Mouse (Mus musculus) kidney, adult 9 months (tissue): ENCODE results near the gene Pum1.
A peak's percentile ranks its signal among the peaks of the same experiment; 100 is the strongest.
"Not testable (repeated sequence)": the region's sequence is repeated elsewhere in the genome, so short reads cannot be mapped to it uniquely, and the experiment has no call there.

Source experiments
- DNase-seq: peaks from one replicate; pipeline ENCODE4 v3.0.0; 2022

Pum1 gene

DNA sequence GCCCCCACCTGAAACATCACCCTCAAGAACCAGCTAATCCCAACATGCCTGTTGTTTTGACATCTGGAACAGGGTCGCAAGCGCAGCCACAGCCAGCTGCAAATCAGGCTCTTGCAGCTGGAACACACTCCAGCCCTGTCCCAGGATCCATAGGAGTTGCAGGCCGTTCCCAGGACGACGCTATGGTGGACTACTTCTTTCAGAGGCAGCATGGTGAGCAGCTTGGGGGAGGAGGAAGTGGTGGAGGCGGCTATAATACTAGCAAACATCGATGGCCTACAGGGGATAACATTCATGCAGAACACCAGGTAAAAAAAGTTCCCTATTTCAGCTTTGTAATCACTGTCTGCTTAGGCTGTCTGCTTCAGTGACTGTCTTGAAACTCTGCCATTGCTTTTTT lies 5.9 kb downstream of the Pum1 start:
- no peak for DNase-seq

DNA sequence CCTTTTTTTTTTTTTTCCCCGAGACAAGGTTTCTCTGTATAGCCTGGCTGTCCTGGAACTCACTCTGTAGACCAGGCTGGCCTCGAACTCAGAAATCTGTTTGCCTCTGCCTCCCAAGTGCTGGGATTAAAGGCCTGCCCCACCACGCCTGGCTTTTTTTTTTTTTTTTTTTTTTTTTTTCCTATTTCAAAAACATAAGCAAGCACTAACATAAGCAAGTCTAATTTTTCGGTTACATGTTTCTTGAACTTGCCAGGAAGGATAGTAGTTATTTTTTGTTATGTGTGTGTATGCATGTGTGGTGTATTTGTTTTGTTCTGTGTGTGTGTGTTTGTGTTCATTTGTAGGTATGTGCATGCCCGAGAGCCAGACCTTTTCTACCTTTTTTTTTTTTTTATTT lies 6.9 kb downstream of the Pum1 start:
- DNase-seq: not testable (repeated sequence)

DNA sequence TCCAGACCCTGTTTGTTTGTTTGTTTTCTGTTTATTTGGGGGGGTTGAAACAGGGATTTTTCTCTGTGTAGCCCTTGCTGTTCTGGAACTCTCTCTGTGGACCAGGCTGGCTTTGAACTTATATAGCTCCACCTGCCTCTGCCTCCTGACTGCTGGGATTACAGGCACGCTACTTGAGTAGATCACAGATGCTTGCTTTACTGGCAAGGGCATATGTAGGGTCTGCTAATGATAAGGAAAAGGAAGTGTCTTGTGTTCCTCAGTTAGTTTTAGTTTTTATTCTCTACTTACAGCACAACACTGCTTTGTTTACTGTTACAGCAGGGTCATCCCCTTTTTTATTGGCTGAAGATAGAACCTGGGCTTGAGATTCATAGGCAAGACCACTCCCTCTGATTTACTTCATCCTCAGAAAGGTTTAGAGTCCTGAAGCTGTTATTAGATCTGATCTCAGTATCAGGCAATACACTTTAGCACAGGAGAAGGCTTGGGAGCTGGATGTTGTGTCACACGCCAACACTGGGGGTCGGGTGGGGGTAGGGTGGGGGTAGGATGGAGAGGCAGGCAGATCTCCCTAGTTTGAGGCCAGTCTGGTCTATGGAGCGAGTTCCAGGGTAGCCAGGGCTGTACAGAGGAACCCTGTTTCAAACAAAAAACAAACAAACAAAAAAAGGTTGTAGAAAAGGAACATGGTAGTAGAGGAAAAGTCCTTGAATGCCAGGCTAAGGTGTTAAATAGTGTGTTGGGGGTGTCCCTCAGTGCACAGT lies 8.1 kb downstream of the Pum1 start:
- no peak for DNase-seq

DNA sequence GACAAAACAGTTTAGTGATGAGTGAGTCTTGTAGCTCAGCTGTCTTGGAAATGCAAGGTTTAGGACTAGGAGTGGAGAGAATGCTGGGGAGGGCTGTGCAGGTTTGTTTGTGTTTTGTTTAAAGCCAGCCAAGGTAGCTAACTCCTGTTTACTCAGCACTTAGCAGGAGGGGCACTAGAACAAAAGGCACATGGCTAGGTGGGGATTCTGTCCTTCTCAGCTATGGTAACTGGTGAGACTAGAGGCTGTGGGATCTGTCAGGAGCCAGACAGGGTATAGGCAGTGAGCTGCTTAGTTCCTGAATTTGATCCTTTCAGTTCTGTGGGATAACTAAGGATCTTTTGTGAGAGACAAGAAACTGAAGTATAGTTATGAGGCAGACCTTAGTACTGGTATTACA lies 9.0 kb downstream of the Pum1 start:
- DNase-seq: no peak

DNA sequence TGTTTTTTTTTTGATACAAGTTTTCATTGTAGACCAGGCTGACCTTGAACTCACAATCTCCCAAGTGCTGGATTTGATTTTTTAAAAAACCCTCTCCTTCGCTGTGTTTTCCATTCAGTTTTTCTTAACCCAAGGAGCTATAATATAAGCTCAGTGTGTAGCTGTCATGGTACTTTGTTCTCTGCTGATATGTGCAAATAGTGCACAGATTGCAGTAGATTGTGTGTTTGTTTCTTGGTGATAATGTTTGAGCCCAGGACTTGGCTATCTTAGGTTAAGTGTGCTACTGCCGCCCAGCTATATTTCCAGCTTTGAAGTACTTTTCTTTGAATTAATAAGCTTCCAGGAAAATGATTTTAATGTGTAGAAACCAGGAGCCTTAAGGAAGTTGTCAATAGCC lies 13.6 kb downstream of the Pum1 start:
- no peak for DNase-seq

DNA sequence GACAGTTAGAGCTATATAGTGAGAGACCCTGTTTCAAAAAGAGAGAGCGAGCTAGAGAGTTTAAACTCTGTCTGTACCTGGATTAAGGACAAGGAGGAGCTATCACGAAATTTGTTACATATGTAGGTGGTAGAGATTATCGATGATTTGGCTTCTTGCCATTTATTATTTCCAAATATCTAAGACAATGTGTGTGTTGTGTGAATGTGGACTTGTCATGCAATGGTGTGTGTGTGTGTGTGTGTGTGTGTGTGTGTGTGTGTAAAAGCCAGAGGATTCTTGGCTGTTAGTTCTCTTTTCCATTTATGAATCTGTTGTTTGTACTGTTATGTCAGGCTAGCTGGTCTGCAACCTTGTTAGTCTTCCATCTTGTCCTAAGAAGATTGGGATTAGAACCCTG lies 15.0 kb downstream of the Pum1 start:
- no peak for DNase-seq

DNA sequence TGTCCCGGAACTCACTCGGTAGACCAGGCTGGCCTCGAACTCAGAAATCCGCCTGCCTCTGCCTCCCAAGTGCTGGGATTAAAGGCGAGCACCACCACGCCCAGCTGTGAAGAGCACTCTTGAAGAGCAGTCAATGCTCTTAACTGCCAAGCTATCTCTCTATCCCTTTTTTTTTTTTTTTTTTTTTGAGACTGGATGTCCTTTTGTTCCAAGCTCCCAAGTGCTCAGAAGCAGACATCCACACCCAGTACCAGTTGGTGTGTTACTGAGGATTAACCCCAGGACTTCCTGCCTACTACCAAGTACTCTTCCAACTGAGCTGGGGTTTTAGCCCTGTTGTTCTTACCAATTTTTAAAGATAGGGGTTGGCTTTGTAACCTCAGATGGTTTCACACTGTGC lies 17.6 kb downstream of the Pum1 start:
- DNase-seq: no peak

DNA sequence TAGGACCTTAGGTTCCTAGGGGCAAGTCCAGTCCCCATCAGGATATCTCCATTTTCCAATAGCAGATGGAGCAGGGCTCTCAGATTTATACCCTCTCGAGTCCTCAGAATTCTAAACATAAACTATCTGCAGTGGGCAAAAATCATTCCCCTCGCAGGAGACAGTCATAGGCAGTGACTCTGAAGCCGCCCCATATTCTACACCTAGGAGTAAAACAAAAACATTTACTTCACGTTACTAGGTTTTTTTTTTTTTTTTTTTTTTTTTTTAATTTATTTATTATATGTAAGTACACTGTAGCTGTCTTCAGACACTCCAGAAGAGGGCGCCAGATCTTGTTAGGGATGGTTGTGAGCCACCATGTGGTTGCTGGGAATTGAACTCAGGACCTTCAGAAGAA lies 19.9 kb downstream of the Pum1 start:
- not testable (repeated sequence) for DNase-seq

DNA sequence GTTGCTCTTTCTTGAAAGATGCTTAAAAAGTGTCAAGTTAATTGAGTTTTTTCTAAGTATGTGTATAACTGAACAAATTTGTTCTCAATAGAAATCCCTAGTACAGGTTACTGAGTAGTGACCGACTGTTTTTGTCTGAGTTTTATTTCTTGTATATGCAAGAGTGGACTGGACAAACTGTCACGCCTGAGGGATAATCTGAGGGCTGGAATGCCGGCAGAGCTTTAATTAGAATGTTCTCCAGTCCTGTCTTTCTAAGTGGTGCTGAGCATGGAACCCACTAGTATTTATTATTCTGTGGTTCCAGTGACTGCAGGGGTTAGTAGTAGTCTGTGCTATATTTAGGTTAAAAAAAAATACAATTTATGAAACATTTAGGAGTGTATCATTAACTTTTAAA lies 30.8 kb downstream of the Pum1 start:
- peak; percentile 44 for DNase-seq

DNA sequence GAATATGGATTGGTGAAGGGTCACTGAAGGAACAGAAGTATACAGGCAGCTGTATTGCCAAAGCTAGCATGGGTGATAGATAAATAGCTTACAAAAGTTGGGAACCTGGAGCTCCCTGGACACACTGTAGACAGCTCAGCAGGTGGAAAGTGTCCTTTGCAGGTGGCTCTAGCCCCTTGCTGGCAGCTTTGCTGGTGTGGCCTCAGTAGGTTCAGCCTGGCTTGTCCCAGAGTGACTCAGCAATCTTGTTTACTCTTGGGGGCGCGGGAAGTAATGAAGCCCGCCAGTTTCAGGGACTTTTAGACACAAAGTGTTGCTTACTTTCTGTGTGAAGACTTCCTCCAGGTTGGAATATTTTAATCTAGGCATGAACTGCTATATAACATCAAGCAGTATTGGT lies 31.9 kb downstream of the Pum1 start:
- DNase-seq: no peak

DNA sequence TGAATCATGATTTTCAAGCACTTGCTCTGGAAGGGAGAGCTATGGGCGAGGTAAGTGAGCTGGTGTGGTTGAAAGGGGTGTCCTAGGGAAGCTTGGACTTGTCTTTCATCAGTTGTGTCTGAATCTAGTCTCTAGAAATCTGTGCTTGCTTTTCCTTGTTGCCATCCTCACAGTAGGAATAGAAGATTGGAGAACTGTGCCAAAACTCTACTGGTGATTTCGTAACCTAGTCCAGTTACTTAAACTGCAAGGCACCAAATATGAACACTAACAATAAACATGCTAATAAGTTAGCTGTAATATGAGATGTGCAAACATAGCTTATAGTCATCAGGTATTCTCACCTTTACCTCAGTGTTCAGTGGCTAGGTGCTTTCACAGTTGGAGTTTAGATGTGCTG lies 37.9 kb downstream of the Pum1 start:
- no peak for DNase-seq

DNA sequence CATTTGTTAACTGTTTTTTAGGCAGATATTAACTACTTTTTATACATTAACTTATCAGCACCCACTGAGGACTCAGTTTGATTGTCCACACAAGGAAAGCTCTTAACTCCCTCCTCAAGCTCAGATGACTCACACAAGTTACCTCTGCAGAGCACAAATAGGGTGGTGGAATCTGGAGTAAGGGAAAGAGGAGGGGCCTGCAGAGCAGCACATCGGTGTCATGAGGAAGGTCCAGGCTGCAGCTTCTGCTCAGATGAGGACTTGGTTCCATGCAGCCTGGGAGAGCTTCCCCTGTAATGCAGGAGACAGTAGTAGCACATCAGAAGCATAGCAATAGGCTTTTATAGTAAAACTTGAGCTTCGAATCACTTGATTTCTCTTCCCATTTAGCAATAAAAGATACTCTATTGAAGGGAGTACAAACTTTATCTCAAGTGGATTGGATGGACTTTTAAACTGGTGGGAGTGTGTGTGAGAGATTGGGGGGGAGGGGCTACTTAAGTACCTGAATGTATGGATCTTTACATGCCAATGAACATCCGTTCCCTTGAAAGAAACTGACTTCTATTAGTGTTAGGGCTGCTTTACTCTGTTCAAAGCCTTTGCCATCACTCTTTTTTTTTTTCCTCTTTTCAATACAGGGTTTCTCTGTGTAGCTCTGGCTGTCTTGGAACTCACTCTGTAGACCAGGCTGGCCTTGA lies 39.9 kb downstream of the Pum1 start:
- peak; percentile 37 for DNase-seq

DNA sequence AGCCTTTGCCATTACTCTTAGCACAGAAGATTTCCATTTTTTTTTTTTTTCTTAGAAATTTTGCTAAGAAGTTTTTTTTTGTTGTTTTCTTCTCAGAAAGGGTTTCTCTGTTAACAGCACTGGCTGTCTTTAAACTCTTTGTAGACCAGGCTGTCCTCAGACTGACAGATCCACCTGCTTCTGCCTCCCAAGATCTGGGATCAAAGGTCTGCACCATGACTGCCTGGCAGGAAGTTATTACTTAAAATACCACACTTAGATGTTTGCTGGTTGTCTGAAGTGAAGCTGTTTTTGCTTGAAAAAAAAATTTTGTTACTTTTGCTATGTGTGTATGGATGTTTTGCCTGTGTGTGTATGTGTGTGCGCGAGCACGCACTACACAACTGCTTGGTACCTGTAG lies 40.5 kb downstream of the Pum1 start:
- DNase-seq: peak; percentile 35

DNA sequence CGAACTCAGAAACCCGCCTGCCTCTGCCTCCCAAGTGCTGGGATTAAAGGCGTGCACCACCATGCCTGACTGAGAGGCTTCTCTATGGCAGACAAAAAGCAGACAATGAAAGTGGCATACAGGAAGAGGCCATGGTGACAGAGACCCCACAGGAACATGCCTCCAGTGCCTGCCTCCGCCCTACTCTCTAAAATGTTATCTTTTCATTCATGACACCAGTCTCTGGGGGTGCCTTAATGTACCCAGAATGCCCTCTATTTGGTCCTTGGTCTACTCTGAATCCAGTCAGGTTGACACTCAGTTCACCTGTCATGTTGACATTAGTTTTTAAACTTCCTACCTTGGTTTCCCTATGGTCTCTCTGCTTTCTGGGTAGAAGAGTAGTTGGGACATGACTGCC lies 41.5 kb downstream of the Pum1 start:
- no peak for DNase-seq

DNA sequence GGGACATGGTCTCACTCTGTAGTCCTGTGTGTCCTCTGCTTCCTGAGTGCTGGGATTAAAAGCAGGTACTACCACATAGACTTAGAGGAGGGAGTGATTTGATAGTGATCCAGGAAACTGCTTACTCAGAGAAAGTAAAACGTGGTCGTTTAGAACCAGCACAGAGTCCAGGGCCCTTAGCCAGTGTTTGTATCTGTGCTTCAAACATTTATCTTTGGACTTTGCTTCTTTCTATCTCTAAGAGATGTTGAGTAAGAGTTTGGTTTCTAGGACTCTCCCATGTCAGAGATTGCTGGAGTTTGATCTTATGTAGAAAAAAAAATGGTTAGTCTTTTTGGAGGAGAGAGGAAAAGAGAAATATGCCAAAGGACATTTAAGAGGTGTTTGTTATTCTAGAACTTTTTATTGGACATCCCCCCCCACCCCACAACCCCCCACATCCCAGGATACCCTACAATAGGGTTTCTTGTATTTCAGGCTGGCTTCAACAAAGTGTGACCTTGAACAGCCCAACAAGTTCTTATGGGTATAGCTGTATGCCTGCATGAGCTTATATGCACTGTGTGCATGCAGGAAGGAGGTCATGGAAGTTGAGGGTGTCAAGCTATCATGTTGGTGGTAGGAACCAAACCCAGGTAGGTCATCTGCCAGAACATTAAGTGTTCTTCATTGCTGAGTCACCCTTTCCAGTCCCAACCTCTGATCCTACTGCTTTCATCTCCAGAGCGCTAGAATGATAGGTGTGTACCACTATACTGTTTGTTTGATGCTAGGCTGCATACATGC lies 43.3 kb downstream of the Pum1 start:
- peak; percentile 57 for DNase-seq

DNA sequence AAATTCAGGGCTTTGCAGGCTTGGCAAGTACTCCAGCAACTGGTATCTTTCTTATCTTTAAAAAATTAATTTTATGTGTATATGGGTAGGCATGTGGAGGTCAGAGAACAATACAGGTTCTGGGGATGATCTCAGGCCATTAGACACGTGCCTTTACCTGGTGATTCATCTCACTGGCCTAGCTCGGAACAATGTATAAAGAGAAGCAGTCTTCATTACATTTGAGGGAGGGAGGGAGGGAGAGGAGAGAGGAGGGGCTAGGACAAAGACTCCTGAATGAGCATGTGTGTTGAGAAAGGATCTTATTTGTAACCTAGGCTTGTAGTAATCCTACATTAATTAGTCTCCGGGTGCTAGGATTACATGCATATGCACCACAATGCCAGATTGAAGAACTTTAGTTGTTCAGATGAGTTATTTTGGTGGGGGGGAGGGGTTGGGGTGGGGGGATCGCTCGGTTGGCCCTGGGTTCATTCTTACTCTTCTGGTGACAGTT lies 48.3 kb downstream of the Pum1 start:
- no peak for DNase-seq

DNA sequence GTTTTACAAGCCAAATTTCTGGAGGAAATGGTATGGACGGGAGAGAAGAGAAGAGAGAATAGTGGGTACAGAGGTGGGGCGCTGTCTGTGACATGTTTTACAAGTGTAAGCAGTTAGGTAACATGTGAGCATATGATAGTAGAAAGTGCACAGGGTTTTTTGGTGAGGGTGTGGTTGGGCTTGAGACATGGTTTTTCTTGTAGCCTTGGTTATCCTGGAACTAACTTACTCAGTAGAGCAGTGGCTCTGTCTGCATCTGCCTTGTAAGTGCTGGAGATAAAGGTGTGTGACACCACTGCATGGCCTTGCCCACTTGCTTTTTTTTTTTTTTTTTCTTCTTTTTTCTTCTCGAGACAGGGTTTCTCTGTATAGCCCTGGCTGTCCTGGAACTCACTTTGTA lies 49.2 kb downstream of the Pum1 start:
- DNase-seq: no peak

DNA sequence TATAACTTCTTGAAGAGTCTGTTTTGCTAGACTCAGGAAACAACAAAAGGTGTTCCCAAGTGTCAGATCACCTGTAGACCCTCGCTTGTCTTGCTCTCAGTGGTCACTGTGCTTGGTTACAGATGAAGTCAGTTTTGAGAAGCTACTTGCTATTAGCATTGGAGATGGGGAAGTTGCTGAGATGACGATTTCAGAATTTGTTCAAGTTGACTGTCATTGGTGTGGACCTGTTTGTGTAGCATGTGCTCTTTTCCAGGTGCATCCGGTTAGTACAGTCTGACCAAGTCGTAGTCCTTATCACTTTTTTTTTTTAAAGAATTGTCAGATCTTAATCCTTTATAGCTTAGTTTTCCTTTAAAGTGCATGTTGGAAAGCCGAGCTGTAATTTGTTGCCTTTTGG lies 50.3 kb downstream of the Pum1 start:
- DNase-seq: no peak

DNA sequence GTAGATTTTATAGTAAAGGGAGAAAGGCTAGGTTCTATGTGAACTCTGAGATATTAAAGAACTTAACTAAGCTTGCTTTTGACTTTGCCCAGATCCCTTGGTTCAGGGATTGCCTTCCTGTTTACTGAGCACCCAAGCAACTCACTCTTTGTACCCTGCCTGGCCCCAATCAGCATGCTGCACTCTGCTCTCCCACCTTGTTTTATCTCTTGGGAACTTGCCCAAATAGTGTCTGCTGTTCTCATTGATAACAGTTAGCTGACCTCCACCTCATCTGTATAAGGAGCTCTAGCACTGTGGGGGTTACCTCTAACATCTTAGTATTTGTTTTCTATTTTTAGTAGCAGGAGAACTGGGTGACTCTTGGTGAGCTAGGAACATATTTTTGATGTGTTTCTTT lies 52.0 kb downstream of the Pum1 start:
- peak; percentile 73 for DNase-seq

DNA sequence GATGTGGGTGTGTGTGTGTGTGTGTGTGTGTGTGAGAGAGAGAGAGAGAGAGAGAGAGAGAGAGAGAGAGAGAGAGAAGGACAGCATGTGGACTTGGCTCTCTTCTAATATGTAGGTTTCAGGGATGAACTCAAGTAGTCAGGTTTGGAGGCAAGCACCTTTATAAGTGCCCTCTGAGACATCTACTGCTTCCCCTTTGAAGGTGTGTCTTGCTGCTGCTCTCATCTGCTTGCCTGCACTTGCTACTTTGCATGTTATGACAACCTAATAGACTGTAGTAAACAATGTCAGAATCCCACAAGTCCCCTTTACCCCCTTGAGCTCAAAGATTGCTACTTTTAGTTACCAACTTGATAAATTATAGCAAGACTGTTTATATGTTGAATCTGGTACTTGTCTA lies 52.5 kb downstream of the Pum1 start:
- DNase-seq: no peak

DNA sequence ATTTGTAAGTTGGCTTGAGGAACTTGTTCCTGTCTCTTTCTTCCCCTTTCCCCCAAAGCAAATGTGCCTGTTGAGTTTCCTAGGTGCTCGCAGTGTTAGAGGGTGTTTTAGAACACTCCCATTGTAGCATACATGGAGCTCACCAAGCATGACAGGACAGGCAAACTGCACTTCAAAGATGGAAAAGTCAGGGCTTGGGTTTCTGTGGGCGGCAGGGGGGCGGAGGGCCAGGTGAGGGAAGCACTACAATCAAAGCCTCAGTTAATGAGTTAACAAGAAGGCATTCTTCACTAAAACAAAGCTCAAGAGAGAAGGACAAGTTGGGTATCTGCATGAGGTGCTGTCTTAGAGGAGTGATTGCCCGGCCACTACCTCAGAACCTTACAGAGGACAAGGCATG lies 56.2 kb downstream of the Pum1 start:
- DNase-seq: no peak

DNA sequence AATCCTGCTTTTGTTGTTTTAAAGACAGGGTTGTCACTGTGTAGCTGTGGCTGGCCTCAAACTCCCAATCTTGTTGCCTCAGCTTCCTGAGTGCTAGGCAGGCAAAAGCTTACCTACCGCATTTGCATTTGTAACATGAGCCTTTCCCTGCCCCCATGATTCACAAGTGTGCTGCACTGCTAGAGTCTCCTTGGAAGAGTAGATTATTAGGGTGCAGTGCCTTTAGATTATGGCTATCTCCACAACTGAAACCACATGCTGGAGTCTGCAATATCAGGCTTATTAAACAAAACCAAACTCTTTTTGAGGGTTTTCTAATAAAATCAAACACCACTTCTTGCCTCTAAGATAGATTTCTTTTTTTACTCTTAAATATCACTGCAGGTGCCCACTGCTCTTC lies 59.5 kb downstream of the Pum1 start:
- DNase-seq: no peak

DNA sequence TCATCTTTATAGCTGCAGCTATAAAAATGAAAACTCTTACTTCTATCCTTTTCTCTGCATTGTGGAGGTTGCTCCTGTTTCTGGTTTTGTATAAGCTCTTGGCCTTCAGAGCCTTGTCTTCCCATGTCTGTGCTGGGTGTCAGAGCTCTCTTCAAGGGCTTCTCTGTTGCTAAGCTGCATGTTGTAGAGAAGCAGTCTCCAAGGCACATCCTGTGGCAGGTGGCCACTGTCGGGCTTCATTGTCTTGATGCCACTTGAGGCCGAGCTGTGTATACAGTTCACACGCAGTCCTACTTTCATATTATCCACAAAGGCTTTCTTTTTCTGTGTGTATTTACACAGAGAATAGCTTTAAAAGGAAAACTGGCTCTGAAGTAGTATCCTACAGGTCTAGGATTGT lies 63.0 kb downstream of the Pum1 start:
- DNase-seq: no peak

DNA sequence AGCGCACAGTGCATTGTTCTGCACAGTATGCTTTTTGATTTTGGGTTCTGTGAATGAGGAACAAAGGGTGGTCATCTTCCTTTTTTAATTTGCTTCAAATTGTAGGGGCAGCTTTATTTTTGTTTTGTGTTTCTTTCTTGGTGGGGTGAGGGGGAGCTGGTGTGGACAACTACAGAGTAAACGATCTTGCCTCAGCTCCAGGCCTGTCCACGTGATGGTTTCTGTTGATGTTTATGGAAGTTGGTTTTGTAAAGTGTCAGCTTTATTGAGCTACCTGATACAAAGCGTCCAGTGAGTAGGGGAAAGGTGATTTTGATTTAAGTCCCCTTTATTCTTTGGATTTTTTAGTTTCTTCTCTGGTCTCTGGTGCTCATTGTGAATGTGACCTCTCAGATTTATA lies 72.8 kb downstream of the Pum1 start:
- DNase-seq: no peak
